Mouse (Mus musculus): ENCODE measurements around the gene Akap8l.

- TF ChIP-seq MAZ (IDR thresholded peaks at IDR 0.05; ENCODE audit: low read depth, low read length) (no peak), TCF12 (IDR thresholded peaks at IDR 0.05; ENCODE audit: low read depth, low read length) (no peak), CTCF (IDR thresholded peaks at IDR 0.05 in 2 of 3, conservative IDR thresholded peaks at IDR 0.05 in 1 of 3; ENCODE audit: control insufficient read depth in 1 of 3, insufficient read depth in 1 of 3, low read depth in 2 of 3, low read length in 3 of 3, poor library complexity in 1 of 3, severe bottlenecking in 1 of 3) (no peak), ETS1 (IDR thresholded peaks at IDR 0.05; ENCODE audit: low read depth, low read length) (no peak), CHD2 (IDR thresholded peaks at IDR 0.05; ENCODE audit: low read length) (no peak), MYB (IDR thresholded peaks at IDR 0.05; ENCODE audit: low read depth, low read length) (no peak), MAFK (IDR thresholded peaks at IDR 0.05; ENCODE audit: borderline replicate concordance, low read depth, low read length) (no peak), TAL1 (IDR thresholded peaks at IDR 0.05; ENCODE audit: low read length) (no peak), POLR2AphosphoS5 (IDR thresholded peaks at IDR 0.05; ENCODE audit: borderline replicate concordance, low read depth, low read length) (no peak), HCFC1 (IDR thresholded peaks at IDR 0.05; ENCODE audit: low read depth, low read length) (no peak), ZC3H11A (IDR thresholded peaks at IDR 0.05; ENCODE audit: low read depth, low read length) (no peak), NRF1 (IDR thresholded peaks at IDR 0.05; ENCODE audit: insufficient read depth, low read depth, low read length, poor library complexity, severe bottlenecking) (no peak), KAT2A (conservative IDR thresholded peaks at IDR 0.05; ENCODE audit: low read depth, low read length) (no peak), SIN3A (IDR thresholded peaks at IDR 0.05; ENCODE audit: low read length) (no peak)
These were observed 12.3 kb upstream of the Akap8l start for GRCm38 (mm10) chr17:32362686-32363085.
